Mouse (Mus musculus) granulocyte monocyte progenitor cell, adult 5-6 weeks (primary cell): ENCODE measurements around the gene Fkrp. TPM values are rescaled to one million over a fixed set of nuclear protein-coding genes. Genes with fewer than 3 reads are reported as not detected.

Source experiments
- ATAC-seq: replicated peaks from 2 replicates; pipeline ENCODE4 v1.8.0; 2016; ENCODE audit warnings: mild to moderate bottlenecking, moderate TSS enrichment, inconsistent platforms; ENCODE audit not compliant: poor library complexity, severe bottlenecking
- total RNA-seq, 2 experiments: library from RNA; stranded (forward) in 1 of 2; stranded (reverse) in 1 of 2; fragments of 200-712, 200-1000 nt in 1 of 2; fragments of >200 nt in 1 of 2; fragmentation: Nextera tagmentation in 1 of 2; gene quantifications; 2 replicates each; pipeline ENCODE4 v1.2.3; 2014 to 2017

Fkrp gene
- total RNA-seq, 2 experiments from 2014 or later: 8.1 to 9.3 TPM

DNA sequence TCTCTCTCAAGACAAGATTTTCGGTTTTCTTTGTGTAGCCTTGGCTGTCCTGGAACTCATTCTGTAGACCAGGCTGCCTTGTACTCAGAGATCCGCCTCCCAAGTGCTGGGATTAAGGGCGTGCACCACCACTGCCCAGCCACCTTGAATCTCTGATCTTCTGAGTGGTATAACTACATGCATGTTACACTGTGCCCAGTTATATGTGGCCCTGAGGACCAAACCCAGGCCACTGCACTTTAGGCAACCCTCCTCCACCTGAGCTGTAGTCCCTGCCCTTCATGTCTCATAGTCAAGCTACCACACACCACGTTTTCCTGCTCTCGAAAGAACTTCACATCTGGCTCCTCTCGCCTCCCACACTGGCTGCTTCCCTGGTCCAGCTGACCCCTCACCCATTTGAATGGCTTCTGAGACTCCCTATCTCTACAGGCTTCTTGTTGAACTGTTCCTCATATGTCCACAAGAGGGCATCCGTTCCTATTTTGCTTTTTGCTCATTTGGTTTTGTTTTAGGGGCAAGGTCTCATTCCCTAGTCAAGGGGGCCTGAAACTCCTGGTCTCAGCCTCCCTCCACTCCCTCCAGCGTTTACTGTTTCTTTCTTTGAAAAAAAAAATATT lies 12.0 kb downstream of the Fkrp start:
- ATAC-seq: peak; percentile 56; the same call in 1 of the 2 replicates

DNA sequence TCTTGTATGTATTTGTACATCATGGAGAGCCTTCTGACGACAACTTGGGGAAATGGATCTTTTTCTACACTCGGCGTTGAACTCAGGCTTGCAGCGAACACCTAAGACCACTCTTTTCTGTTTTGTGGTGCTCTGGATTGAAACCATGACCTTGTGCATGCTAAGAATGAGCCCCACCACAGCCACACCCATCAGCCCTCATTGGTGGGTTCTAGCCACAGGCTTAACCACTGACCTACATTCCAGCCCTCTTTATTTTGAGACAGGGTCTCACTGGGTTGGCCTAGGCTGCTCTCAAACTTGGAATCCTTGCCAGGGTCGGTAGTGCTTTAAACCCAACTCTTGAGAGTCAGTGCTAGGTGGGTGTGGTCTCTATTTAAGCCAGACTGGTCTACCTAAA lies 21.6 kb downstream of the Fkrp start:
- ATAC-seq: no peak

DNA sequence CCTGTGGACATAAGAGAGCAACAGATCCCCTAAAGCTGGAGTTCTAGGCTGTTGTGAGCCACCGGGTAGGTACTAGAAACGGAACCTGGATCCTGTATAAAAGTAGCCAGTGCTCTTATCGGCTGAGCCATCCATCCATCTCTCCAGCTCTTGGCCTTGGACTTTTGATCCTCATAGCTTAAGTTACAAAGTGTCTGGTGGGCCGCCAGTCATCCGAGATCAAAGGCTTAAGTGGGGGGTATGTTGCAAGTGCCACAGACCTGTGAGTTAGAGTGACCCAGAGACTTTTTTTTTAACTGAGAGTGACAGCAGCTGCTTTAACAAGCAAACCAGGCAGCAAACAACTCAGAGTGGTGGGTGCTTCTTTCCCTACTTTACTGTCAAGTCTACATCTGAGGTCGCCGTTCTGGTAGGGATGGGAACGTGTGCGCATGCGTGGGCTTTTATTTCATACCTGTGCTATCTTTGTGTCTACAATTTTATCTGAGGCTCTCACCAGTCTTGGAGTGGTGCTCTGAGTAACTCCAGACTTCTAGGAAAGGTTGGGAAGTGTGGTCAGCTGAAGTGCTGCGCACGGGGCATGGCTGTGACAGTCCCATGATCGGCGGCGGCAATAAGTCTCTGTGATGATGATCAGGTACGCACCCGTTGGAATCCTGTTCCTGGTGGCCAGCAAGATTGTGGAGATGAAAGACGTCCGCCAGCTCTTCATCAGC lies 23.4 kb downstream of the Fkrp start:
- no peak for ATAC-seq

GRCm38 (mm10) chr7:16792316-16792715 lies 24.2 kb downstream of the Fkrp start:
- ATAC-seq: no peak

DNA sequence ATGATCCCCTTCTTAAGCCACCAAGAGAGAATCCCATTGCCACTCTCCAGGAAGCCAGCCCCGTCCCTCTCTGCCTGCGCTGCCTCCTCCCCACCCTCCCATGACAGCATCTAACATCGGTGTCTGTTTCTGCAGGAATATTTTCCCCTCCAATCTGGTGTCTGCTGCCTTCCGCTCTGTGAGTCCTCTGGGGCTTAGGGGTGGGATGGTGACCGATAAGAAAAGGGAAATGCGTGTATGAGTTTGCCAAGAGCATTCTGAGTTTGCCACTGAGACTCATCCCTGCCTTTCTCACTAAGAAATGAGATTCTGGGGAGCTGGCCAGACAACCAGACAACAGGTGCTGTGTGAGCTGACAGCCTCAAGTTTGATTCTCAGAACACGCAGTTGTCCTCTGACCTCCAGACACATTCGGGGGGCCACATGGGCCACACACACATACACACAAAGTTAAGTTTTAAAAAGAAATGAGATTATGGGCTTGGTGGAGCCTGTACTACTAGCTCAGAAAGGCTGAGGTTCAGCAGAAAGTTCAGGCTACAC lies 30.9 kb downstream of the Fkrp start:
- ATAC-seq: no peak

DNA sequence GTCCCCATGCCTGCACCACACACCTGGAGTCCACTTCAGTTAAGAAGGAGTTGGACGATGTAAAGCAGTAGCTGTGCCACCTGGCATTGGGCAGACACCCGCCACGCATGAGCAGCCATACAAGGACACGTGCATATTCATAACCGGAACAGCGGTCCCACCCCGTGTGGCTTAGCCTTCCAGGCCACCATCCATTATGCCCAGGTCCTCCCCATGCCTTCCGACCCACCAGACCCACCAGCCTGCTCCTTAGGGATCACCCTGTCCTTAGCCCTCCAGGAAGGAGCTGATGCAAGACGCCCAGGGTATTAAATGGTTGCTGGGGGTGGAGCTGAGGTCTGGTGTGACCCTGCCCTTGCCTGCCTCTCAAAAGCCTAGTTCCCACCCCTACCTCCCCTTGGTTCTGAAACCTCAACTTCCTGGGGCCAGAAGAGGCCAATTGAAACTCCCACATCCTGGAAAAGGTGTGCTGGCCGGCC lies 32.0 kb downstream of the Fkrp start:
- ATAC-seq: 0 out of 2 replicates have a peak, but pooled peaks have one; percentile 4

GRCm38 (mm10) chr7:16783758-16784415 lies 32.6 kb downstream of the Fkrp start:
- no peak for ATAC-seq

DNA sequence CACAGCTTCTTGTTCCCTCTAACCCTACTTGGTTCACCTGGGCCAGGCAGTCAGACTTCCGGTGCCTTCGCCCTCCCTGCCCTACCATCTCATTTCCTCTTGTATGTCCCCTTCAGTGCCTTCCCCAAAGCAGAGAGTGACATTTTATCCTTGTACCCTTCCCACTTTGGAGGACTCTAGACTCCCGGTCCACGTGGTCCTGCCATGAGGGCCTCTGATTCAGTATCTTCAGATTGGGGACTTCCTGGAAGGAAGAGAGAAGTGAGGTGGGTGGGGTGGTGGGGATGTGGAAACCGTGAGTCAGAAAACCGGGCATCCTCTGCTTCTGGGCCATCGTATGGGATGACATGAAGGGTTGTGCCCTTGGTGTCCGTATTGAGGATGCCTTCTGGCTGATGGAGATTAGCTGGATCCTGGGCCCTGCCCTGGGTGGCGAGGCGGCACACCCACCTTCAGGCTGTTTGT lies 33.3 kb downstream of the Fkrp start:
- peak; percentile 49 for ATAC-seq

DNA sequence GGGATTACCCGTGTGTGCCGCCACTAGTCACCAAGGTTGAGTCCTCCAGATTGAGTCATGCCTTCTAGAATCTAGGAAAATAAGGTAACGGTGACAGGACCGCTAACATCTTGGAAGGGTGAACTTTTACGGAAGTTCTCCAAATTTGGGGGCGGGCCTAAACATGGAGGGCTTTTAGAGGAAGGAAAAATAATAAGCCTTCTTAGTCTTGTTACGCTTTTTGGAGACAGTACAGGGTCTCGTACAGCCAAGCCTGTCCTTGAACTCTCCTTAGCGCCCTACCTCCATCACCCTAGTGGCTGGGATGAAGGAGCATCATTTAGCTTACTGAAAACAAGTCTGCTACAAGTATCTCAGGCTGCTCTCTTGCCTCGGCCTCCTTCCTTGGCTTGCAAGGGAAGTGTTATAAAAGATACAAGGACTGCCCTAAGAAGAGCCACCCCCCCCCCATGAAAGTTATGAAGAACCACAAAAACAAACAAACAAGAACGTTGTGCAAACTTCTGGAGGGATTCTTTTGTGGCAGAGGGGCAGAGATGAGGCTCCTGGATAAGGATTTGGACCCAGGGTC lies 33.9 kb downstream of the Fkrp start:
- ATAC-seq: peak; percentile 18

DNA sequence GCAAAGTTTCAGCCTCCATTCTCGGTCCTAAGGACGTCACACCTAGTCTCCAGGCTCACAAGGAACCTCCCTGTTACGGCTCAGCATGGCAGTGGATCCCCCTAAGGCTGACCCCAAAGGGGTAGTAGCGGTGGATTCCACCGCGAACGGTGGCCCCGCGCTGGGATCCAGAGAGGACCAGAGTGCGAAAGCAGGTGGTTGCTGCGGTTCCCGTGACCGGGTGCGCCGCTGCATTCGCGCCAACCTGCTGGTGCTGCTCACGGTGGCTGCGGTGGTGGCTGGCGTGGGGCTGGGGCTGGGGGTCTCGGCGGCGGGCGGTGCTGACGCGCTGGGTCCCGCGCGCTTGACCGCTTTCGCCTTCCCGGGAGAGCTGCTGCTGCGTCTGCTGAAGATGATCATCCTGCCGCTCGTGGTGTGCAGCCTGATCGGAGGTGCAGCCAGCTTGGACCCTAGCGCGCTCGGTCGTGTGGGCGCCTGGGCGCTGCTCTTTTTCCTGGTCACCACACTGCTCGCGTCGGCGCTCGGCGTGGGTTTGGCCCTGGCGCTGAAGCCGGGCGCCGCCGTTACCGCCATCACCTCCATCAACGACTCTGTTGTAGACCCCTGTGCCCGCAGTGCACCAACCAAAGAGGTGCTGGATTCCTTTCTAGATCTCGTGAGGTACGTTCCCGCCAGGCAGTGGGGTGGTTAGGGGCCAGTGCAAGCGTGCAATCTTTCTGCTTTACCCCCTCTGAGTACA lies 34.5 kb downstream of the Fkrp start:
- peak; percentile 5 for ATAC-seq

GRCm38 (mm10) chr7:16781555-16781815 lies 35.0 kb downstream of the Fkrp start:
- ATAC-seq: no peak

DNA sequence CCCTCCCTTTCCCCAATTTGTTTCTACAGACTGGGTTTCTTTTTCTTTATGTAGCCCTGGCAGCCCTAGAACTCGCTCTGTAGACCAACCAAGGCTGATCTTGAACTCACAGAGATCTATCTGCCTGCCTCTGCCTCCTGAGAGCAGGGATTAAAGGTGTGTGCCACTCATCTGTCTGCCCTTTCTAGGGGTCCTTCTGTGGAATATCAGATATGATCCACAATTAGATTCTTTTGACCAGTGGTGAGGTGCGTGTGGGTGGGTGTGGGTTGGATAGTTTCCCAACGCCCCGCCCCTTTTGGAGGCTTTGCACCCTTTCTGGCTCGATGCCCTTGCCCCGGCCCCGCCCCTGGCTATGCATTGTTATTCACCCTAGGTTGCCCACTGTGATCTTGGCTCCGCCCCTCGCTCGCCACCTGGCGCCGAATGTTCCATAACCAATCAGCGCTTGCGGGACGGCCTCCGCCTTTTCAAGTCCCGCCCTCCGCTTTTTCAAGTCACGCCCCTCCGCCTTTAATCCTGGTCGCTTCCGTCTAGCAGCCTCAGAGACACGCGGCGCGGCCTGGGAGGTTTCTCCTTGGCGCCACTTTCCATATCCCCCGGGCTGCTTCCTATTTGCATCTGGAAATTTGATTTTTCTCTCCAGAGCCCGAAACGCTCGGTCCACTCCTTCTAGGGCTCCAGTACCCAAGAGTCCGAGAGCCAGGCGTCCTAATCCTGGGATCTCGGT lies 35.5 kb downstream of the Fkrp start, which contains the start of gene Slc1a5:
TSS of gene Slc1a5 (plus strand) at position 516 of the 730 bp plus-strand sequence.
- ATAC-seq: peak; percentile 81

DNA sequence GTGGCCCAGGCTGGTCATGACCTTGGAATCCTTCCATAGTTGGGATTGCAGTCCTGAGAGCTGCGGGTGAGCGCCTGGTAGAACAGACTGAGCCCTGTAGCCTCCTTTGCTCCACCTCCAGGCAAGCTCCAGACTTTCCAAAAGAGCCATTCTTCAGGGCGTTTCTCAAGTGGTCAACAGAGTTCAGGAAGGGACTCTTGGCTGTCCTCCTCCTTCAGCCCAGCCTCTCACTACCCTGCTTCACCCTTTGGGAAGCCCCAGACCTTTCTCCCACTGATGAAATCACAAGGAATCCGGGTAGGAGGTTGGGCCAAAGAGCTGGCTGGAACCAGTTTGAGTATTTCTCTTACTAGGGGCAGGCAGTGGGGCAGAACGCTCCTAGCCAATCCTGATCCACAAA lies 36.5 kb downstream of the Fkrp start:
- ATAC-seq: no peak

DNA sequence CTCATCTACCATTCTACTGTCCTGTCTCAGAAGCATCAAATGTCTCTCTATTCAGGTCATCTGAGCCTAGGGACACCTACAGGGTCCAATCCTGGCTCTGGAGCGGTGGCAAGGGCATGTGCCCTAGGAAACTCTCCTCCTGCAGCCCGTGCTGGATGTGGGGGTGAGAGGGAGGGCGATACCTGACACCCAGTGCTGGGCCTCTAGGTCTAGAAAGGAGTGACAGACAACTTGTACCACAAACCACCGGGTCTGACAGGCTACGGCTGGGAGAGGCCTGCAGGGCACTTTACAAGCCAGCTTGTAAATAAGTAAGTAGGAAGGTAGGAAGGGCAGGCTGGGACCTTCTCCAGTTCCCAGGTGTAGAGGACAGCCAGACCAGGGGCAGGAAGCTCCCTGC lies 40.6 kb downstream of the Fkrp start:
- ATAC-seq: no peak

- no peak for ATAC-seq
Measured at GRCm38 (mm10) chr7:16766443-16766842, 50.1 kb downstream of the Fkrp start.

DNA sequence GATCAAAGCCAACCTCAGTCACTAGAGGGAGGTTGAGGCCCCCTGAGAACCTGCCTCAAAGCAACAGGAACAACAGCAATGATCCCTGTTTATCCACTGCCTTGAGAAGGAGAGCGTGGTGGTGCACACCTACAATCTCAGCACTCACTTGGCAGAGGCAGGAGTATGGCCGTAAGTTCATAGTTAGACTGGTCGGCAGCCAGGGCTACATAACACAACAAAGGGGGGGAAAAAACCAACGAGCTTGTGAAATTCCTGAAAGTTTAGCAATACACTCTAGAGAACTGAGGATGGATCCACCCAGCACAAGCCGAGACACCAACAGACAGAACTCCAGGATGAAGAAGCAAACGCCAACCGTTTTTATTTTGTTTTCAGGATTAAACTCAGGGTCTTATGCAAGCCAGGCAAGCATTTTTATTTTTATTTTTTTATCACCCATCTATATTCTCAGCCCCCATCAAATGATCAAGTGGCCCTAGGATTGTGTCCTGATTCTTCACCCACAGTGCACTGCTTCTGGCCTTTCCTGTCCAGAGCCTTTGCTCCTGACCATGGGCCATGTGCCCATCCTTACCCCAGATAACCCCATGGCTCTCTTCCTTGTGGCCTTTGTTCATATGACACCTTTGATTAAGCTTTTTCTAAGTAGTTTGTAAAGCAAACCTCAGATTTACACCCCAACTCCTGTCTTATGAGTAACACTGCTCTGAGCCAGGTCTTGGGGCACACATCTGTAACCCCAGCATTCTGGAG lies 52.9 kb downstream of the Fkrp start:
- no peak for ATAC-seq

DNA sequence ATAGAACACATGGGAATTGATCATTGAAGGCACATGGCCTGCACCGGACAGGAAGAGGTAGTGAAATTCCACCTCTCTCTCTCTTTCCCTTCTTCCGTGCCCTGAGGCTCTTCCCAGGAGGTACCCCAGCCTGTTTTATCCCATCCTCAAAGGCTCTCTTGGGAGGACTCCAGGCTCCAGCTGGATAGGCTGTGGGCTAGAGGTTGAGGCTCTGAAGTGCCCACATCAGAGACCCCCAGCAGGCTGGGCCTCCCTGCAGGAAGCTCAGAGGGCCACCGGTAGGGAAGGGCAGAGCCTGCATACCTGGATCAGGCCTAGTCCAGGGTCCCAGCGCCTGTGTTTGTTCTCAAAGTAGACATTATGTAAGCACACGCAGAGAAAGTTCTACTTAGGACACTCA lies 54.9 kb downstream of the Fkrp start:
- no peak for ATAC-seq

DNA sequence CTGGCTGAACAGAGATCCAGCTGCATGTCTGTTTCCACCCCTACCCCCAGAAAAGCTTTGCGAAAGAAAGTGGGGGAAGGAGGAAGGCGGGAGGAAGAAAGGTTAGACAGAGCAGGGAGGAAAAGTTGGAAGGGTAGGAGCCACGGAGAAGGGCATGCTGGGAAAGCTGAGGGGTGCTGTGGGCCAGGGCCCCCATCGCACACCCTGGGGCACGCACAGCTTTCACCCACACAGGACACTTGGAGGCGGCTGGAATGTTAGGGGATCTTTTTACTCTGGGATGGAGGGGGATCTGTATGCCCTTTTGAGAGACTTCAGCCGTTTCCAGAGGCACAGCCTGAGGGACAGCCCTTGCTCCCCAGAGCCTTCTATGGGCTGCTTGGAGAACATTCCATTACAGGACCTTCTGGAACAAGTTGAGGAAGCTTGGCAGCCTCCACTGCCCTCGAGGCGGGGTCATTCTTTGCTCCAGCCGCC lies 55.5 kb downstream of the Fkrp start:
- no peak for ATAC-seq

DNA sequence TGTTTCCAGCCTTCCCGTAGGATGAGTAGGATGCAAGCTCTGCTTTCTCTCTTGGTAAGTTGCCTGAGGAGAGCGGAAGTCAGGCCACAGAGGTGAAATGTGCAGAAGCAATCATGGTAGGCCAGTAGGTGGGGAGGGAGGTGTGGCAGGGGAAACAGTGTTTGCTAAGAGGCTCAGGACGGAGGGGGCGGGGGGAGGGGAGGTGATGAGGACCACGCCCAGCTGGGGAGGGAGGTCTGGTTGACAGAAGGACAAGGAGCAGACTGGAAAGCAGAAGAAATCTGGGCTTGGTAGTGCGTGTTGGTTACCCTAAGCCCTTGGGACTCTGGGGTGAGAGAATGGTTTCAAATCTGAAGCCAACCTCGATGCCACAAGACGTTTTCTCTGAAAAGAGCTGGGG lies 56.2 kb downstream of the Fkrp start:
- peak; percentile 80 for ATAC-seq
